Mouse (Mus musculus): ENCODE results near the gene Ppp1r21. TPM values are rescaled to one million over a fixed set of nuclear protein-coding genes. Genes with fewer than 3 reads are reported as not detected.

Ppp1r21 gene
- polyA plus RNA-seq, 1 experiment from 2014 or later, result 25.1 TPM

DNA sequence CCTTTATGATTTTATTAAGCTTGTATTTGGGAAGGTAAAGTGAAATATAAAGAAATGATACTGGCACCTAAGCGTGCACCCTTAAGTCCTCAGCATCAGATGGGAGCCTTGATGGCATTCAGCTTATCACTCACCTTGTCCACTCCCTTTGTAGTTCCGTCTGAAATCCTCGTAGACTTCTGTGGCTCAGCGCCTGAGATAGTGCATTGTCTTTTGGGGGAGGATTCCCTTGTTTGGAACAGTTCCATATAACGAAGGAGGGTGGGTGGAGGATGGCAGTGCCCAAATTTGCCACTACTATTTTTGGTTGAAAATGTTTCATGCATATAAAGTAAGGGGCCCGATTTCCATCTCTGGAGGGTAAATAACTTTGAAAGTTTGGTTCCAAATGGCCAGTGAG, 1.3 kb downstream of the Ppp1r21 start:
- no peaks in the 10 kb centered on the region for H3K36me3 ChIP-seq (replicated peaks; ENCODE audit: control insufficient read depth, insufficient read depth, low read depth, low read length)
- no peak overlapping the region for H3K27ac ChIP-seq (replicated peaks; ENCODE audit: low read depth, low read length)
- ATAC-seq (replicated peaks; ENCODE audit: insufficient number of reproducible peaks, low FRiP score, low TSS enrichment, low read depth) (no peak), DNase-seq (ENCODE audit: low spot score) (no peak)
- H3K9me3 ChIP-seq (replicated peaks; ENCODE audit: control insufficient read depth, low read length), result no peaks in the 10 kb centered on the region
- H3K4me3 ChIP-seq (ENCODE audit: low read depth, low read length), result no peak overlapping the region
- no peaks in the 10 kb centered on the region for H3K27me3 ChIP-seq (ENCODE audit: control insufficient read depth, insufficient read depth, low read length)
- no peak overlapping the region for H3K4me2 ChIP-seq (ENCODE audit: low read depth, low read length)
- H3K4me1 ChIP-seq (ENCODE audit: control insufficient read depth, insufficient read depth, low read length), result no peaks in the 10 kb centered on the region
- 70% methylated on average over 6 of the region's 6 CpGs for WGBS
- no peak overlapping the region for H3K9ac ChIP-seq (replicated peaks; ENCODE audit: low read length)

DNA sequence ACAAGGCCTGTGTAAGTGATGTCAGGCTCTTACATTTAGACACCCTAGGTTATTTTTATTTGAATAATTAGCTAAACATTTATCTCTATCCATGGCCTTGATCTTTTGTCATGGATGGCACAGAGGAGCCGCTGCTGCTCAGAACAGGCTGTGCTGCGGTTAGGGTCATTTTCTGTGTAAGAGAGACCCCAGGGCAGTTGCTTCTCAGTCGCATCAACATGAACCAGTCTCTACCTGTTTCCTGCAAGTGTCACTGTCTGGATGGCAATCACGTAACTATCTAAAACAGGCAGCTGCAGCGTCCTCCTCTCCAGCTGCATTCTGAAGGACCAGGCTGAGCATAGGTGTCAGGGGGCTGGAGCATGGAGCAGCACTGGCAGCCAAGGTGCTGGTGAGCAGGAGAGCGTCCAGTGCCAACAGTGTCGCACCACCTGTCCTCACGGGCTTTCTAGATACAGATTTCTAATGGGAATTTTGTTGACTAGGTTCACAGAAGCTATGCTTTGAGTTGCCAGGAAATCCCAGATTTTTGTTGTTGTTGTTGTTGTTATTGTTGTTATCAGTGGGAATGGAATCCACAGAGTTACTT, 8.0 kb downstream of the Ppp1r21 start:
- no peak for DNase-seq (ENCODE audit: low spot score)

DNA sequence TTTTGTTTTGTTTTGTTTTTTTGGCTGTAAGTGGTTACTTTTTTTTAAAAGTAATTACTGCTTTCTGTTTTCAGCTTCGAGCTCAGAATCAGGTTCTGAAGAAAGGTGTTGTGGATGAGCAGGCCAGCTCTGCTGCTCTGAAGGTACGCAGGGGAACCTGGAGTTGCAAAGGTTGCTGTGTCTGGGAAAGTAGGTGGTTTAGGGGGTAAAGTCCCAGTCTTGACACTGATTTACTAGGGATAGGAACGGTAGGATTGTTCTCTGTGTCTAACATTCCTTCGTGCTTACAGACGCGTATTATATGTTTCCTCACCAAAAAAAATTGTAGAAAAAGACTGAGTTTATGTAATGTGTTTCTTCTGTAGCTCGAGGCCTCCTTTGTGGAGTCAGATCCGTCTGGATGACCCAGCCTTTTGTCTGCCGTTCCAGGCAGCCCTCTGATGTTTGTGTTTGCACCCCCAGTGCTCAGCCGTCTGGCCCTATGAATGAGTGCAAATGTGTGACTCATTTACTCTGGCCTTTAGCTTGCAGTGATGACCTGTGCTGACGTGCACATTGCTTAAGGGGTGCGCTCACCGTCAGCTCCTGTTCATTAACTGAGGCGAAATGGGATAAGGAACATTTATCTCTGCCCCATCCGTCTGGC, 13.0 kb downstream of the Ppp1r21 start:
- no peak overlapping the region for H3K4me2 ChIP-seq (ENCODE audit: low read depth, low read length)
- H3K9ac ChIP-seq (replicated peaks; ENCODE audit: low read length), result no peak overlapping the region
- H3K36me3 ChIP-seq (replicated peaks; ENCODE audit: control insufficient read depth, insufficient read depth, low read depth, low read length), result no peaks in the 10 kb centered on the region; the same call in 1 of the 2 replicates
- H3K4me3 ChIP-seq (ENCODE audit: low read depth, low read length), result no peak overlapping the region
- ATAC-seq (replicated peaks; ENCODE audit: insufficient number of reproducible peaks, low FRiP score, low TSS enrichment, low read depth) (no peak), DNase-seq (ENCODE audit: low spot score) (peak; percentile 24)
- no peaks in the 10 kb centered on the region for H3K27me3 ChIP-seq (ENCODE audit: control insufficient read depth, insufficient read depth, low read length)
- 32% methylated on average over 15 of the region's 15 CpGs for WGBS
- peaks cover 3% of the 10 kb centered on the region; the same call in 1 of the 2 replicates for H3K4me1 ChIP-seq (ENCODE audit: control insufficient read depth, insufficient read depth, low read length)
- no peak overlapping the region for H3K27ac ChIP-seq (replicated peaks; ENCODE audit: low read depth, low read length)
- H3K9me3 ChIP-seq (replicated peaks; ENCODE audit: control insufficient read depth, low read length), result no peaks in the 10 kb centered on the region

More for the DNA sequence above, 8.0 kb downstream of the Ppp1r21 start:
- no peaks in the 10 kb centered on the region for H3K27me3 ChIP-seq (ENCODE audit: control insufficient read depth, insufficient read depth, low read length)
- H3K9me3 ChIP-seq (replicated peaks; ENCODE audit: control insufficient read depth, low read length), result no peaks in the 10 kb centered on the region
- H3K9ac ChIP-seq (replicated peaks; ENCODE audit: low read length), result no peak overlapping the region
- ATAC-seq (replicated peaks; ENCODE audit: insufficient number of reproducible peaks, low FRiP score, low TSS enrichment, low read depth), result no peak
- H3K4me2 ChIP-seq (ENCODE audit: low read depth, low read length), result no peak overlapping the region
- no peaks in the 10 kb centered on the region for H3K36me3 ChIP-seq (replicated peaks; ENCODE audit: control insufficient read depth, insufficient read depth, low read depth, low read length)
- H3K4me1 ChIP-seq (ENCODE audit: control insufficient read depth, insufficient read depth, low read length), result no peaks in the 10 kb centered on the region
- 85% methylated on average over 8 of the region's 8 CpGs for WGBS
- no peak overlapping the region for H3K4me3 ChIP-seq (ENCODE audit: low read depth, low read length)
- no peak overlapping the region for H3K27ac ChIP-seq (replicated peaks; ENCODE audit: low read depth, low read length)

- DNase-seq (ENCODE audit: low spot score), result no peak
- ATAC-seq (replicated peaks; ENCODE audit: insufficient number of reproducible peaks, low FRiP score, low TSS enrichment, low read depth), result no peak
These were observed 13.5 kb downstream of the Ppp1r21 start for GRCm38 (mm10) chr17:88543417-88543782.

GRCm38 (mm10) chr17:88545217-88545784, 15.4 kb downstream of the Ppp1r21 start:
- Histone ChIP-seq H3K36me3 (replicated peaks; ENCODE audit: control insufficient read depth, insufficient read depth, low read depth, low read length) (no peaks in the 10 kb centered on the region; the same call in 1 of the 2 replicates), H3K27ac (replicated peaks; ENCODE audit: low read depth, low read length) (no peak overlapping the region)

More at GRCm38 (mm10) chr17:88543417-88543782, 13.5 kb downstream of the Ppp1r21 start:
- H3K27ac ChIP-seq (replicated peaks; ENCODE audit: low read depth, low read length), result no peak overlapping the region
- H3K4me3 ChIP-seq (ENCODE audit: low read depth, low read length), result no peak overlapping the region
- H3K4me2 ChIP-seq (ENCODE audit: low read depth, low read length), result no peak overlapping the region
- H3K9me3 ChIP-seq (replicated peaks; ENCODE audit: control insufficient read depth, low read length), result no peaks in the 10 kb centered on the region
- no peaks in the 10 kb centered on the region; the same call in 1 of the 2 replicates for H3K36me3 ChIP-seq (replicated peaks; ENCODE audit: control insufficient read depth, insufficient read depth, low read depth, low read length)
- H3K4me1 ChIP-seq (ENCODE audit: control insufficient read depth, insufficient read depth, low read length), result peaks cover 3% of the 10 kb centered on the region; the same call in 1 of the 2 replicates
- WGBS, result 60% methylated on average over 3 of the region's 3 CpGs
- H3K9ac ChIP-seq (replicated peaks; ENCODE audit: low read length), result no peak overlapping the region
- no peaks in the 10 kb centered on the region for H3K27me3 ChIP-seq (ENCODE audit: control insufficient read depth, insufficient read depth, low read length)

DNA sequence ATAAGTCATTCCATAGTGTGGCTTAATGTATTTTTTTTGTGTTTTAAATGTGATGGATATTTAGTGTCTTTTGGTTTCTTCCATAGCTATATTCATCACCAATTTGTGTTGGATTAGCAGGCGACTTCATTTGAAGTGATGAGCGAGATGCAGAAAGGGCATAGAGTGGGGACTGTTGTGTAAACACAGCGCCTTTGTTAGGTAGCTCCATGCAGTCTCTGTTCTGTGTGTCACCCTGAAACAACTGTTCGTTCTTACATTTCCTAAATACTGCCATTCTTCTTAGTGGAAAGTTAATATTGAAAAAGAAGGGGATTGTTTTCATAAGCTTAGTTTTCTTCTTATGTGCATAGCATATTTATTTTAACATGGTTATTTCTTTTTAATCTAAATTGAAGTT, 16.8 kb downstream of the Ppp1r21 start:
- H3K4me2 ChIP-seq (ENCODE audit: low read depth, low read length), result no peak overlapping the region
- DNase-seq (ENCODE audit: low spot score), result no peak
- H3K9ac ChIP-seq (replicated peaks; ENCODE audit: low read length), result no peak overlapping the region

More at GRCm38 (mm10) chr17:88545217-88545784, 15.4 kb downstream of the Ppp1r21 start:
- no peak overlapping the region for H3K4me3 ChIP-seq (ENCODE audit: low read depth, low read length)
- no peak overlapping the region for H3K9ac ChIP-seq (replicated peaks; ENCODE audit: low read length)
- H3K4me1 ChIP-seq (ENCODE audit: control insufficient read depth, insufficient read depth, low read length), result peaks cover 3% of the 10 kb centered on the region; the same call in 1 of the 2 replicates
- ATAC-seq (replicated peaks; ENCODE audit: insufficient number of reproducible peaks, low FRiP score, low TSS enrichment, low read depth), result no peak
- no peak for DNase-seq (ENCODE audit: low spot score)
- H3K27me3 ChIP-seq (ENCODE audit: control insufficient read depth, insufficient read depth, low read length), result no peaks in the 10 kb centered on the region
- no peaks in the 10 kb centered on the region for H3K9me3 ChIP-seq (replicated peaks; ENCODE audit: control insufficient read depth, low read length)
- 84% methylated on average over 15 of the region's 15 CpGs for WGBS
- no peak overlapping the region for H3K4me2 ChIP-seq (ENCODE audit: low read depth, low read length)

GRCm38 (mm10) chr17:88549411-88550191, 19.7 kb downstream of the Ppp1r21 start:
- Histone ChIP-seq H3K9me3 (replicated peaks; ENCODE audit: control insufficient read depth, low read length) (no peaks in the 10 kb centered on the region), H3K4me1 (ENCODE audit: control insufficient read depth, insufficient read depth, low read length) (peaks cover 4% of the 10 kb centered on the region; the same call in 1 of the 2 replicates), H3K36me3 (replicated peaks; ENCODE audit: control insufficient read depth, insufficient read depth, low read depth, low read length) (no peaks in the 10 kb centered on the region; the same call in 1 of the 2 replicates), H3K27ac (replicated peaks; ENCODE audit: low read depth, low read length) (no peak overlapping the region), H3K4me3 (ENCODE audit: low read depth, low read length) (no peak overlapping the region), H3K9ac (replicated peaks; ENCODE audit: low read length) (no peak overlapping the region), H3K4me2 (ENCODE audit: low read depth, low read length) (no peak overlapping the region), H3K27me3 (ENCODE audit: control insufficient read depth, insufficient read depth, low read length) (no peaks in the 10 kb centered on the region)
- WGBS, result 86% methylated on average over 24 of the region's 24 CpGs
- ATAC-seq (replicated peaks; ENCODE audit: insufficient number of reproducible peaks, low FRiP score, low TSS enrichment, low read depth) (no peak), DNase-seq (ENCODE audit: low spot score) (no peak)

More for the DNA sequence above, 16.8 kb downstream of the Ppp1r21 start:
- Histone ChIP-seq H3K27ac (replicated peaks; ENCODE audit: low read depth, low read length) (no peak overlapping the region), H3K4me1 (ENCODE audit: control insufficient read depth, insufficient read depth, low read length) (peaks cover 3% of the 10 kb centered on the region; the same call in 1 of the 2 replicates), H3K36me3 (replicated peaks; ENCODE audit: control insufficient read depth, insufficient read depth, low read depth, low read length) (no peaks in the 10 kb centered on the region; the same call in 1 of the 2 replicates), H3K9me3 (replicated peaks; ENCODE audit: control insufficient read depth, low read length) (no peaks in the 10 kb centered on the region), H3K4me3 (ENCODE audit: low read depth, low read length) (no peak overlapping the region), H3K27me3 (ENCODE audit: control insufficient read depth, insufficient read depth, low read length) (no peaks in the 10 kb centered on the region)
- no peak for ATAC-seq (replicated peaks; ENCODE audit: insufficient number of reproducible peaks, low FRiP score, low TSS enrichment, low read depth)
- WGBS, result 80% methylated on average over 4 of the region's 4 CpGs
